ENCODE assay signal across 9 mouse cellular contexts in the genomic region with DNA sequence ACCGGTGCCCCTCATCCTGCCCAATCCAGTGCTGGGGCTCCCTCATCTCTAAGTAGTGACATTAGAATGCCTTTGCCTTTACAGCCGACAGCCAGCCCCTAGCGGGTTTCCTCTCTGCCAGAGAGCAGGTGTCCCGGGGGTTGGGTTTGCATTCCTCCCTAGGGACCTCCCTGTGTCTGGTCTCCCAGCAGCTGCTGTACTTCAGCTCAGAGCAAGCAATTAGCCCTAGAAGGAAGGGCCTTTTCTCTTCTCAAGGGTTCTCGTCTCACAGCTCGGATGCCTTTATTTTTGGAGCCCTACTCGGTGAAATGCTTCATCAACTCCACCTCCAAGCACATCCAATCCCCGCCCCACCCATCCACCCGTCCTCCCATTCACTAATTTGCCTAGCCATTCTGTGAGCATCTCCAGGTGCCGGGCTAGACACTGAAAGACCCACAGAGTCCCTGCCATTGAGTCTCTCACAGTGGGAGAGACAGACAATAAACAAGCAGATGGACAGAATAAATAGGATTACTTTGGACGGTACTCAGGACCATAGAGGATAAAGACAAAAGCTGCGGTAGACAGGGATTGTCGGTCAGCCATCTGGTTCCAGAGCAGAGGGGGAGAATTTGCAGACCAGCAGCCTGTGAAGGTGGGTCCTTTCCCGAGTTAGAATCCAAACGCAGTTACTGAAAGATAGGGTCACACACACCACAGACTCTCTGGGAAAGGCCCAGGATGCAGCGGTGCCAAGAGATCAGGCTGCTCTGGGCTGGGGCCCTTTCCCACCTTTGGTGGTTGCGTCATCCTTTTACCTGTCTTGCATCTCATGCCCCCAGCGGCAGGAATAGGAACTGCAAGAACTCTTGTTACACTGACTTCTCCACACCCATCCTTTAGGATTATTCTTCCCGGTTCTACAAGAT. TPM values are rescaled to one million over a fixed set of nuclear protein-coding genes. Genes with fewer than 3 reads are reported as not detected.
DNase-seq lines count a peak whose midpoint lies in the region; ATAC-seq and TF ChIP-seq lines count a peak whose summit lies in the region.
"Had no signal": no experiment of that assay in that cellular context is flagged by ENCODE, and none has a peak within 500 bp of the region (broad histone marks: within the 10 kb centered on the region; RNA-seq: fewer than 3 reads in every experiment).

No protein-coding gene starts in this region.

- TF ChIP-seq CTCF in Patski (IDR thresholded peaks at IDR 0.05), result peak; percentile 77
- TF ChIP-seq CTCF in lung, adult 2 months (IDR thresholded peaks at IDR 0.05; ENCODE audit: insufficient read depth, low read length), result peak; percentile 60

- no peak overlapping the region for H3K4me2 ChIP-seq in hindbrain, embryonic 11.5 days (replicated peaks; ENCODE audit: low read depth, low read length)
- H3K4me2 ChIP-seq: embryonic facial prominence, embryonic 13.5 days had no signal

- 30% methylated on average over 19 of the region's 19 CpGs for WGBS in hindbrain, embryonic 11.5 days
- WGBS in lung, adult 2 months, result 48% methylated on average over 19 of the region's 19 CpGs

- no peaks in the 10 kb centered on the region for H3K36me3 ChIP-seq in hindbrain, embryonic 11.5 days (ENCODE audit: control insufficient read depth, insufficient read depth, low read length)
- H3K36me3 ChIP-seq: embryonic facial prominence, embryonic 13.5 days had no signal

- H3K27me3 ChIP-seq in Patski, result no peaks in the 10 kb centered on the region
- no peaks in the 10 kb centered on the region for H3K27me3 ChIP-seq in hindbrain, embryonic 11.5 days (ENCODE audit: control insufficient read depth, insufficient read depth, low read length)
- H3K27me3 ChIP-seq: embryonic facial prominence, embryonic 13.5 days had no signal

- DNase-seq in layer of hippocampus, adult 11-12 months (ENCODE audit: low spot score), result peak; percentile 72
- DNase-seq in layer of hippocampus, postnatal 14 days (ENCODE audit: low spot score in 2 of 2), result no peak
- no peak for DNase-seq in Patski (ENCODE audit: low read depth, low spot score)
- peak; percentile 72 for DNase-seq in embryo, embryonic 10 days (ENCODE audit: low spot score)
- DNase-seq in hindbrain, embryonic 11.5 days (ENCODE audit: low spot score), result peak; percentile 68
- peak; percentile 44 for DNase-seq in lung, adult 2 months
- DNase-seq in right cerebral cortex, postnatal 4 days, result peak; percentile 59
- DNase-seq in ovary, postnatal 36 days (ENCODE audit: low spot score), result no peak

- TF ChIP-seq POLR2A in lung, adult 2 months (IDR thresholded peaks at IDR 0.05; ENCODE audit: borderline replicate concordance, extremely low read depth, low read depth, low read length), result no peak

- no peaks in the 10 kb centered on the region for H3K4me1 ChIP-seq in hindbrain, embryonic 11.5 days (replicated peaks; ENCODE audit: control insufficient read depth, insufficient read depth, low read length)
- no peaks in the 10 kb centered on the region for H3K4me1 ChIP-seq in lung, adult 2 months (ENCODE audit: control insufficient read depth, insufficient read depth, low read length)
- H3K4me1 ChIP-seq: embryonic facial prominence, embryonic 13.5 days had no signal

- in situ Hi-C loops in Patski (cut with MboI; ENCODE audit: low pct_unique_long_range_greater_than_20kb), result no loop called here

- no peak overlapping the region for H3K9ac ChIP-seq in hindbrain, embryonic 11.5 days (ENCODE audit: low read depth, low read length)
- H3K9ac ChIP-seq: embryonic facial prominence, embryonic 13.5 days had no signal

- CTCF ChIA-PET in Patski (lab: Charles Lee), result interaction anchor here (2.5 kb wide), 1 partner anchor 21 kb away, joined by 6 read pairs; no protein-coding TSS in a partner anchor

- POLR2A ChIA-PET in Patski (lab: Charles Lee), result no interaction called here

- H3K4me3 ChIP-seq in hindbrain, embryonic 11.5 days (ENCODE audit: low read depth, low read length), result no peak overlapping the region
- no peak overlapping the region for H3K4me3 ChIP-seq in lung, adult 2 months (replicated peaks; ENCODE audit: extremely low read depth, low read depth, low read length)
- H3K4me3 ChIP-seq: embryonic facial prominence, embryonic 13.5 days had no signal

- ATAC-seq in Patski, result no peak
- 0 out of 2 replicates have a peak, but pooled peaks have one; percentile 17 for ATAC-seq in hindbrain, embryonic 11.5 days (ENCODE audit: low FRiP score)

- 0 out of 2 replicates have a peak overlapping the region, but pooled peaks have one; percentile 11 for H3K27ac ChIP-seq in hindbrain, embryonic 11.5 days (ENCODE audit: low read depth, low read length)
- H3K27ac ChIP-seq: embryonic facial prominence, embryonic 13.5 days had no signal

- H3K9me3 ChIP-seq in hindbrain, embryonic 11.5 days (ENCODE audit: control insufficient read depth, low read length), result no peaks in the 10 kb centered on the region
- H3K9me3 ChIP-seq: embryonic facial prominence, embryonic 13.5 days had no signal

RNA-seq across cellular contexts. Expression of gene Cplx2, which starts 48.5 kb away (rescaled TPM):
- 100 to 1,000 TPM; 818 to 860 TPM for total RNA-seq in layer of hippocampus, postnatal 14 days (2021)
- 14.3 TPM for polyA plus RNA-seq in Patski (2021)
- polyA plus RNA-seq in hindbrain, embryonic 11.5 days (2014; fragmentation: Nextera tagmentation; extraction: Ambion mirVana), result 12.7 and 13.0 TPM in 2 replicates
- 6.1 and 7.0 TPM in 2 replicates for polyA plus RNA-seq in lung, adult 2 months (2012; rRNA removed)

Comparison
In these comparisons a context has a peak if more than half of its experiments do, and no peak if none do; other contexts are left out.
1. DNase-seq: peak in layer of hippocampus, adult 11-12 months (single experiment), embryo, embryonic 10 days (single experiment), hindbrain, embryonic 11.5 days (single experiment), lung, adult 2 months (single experiment) and right cerebral cortex, postnatal 4 days (single experiment); none in layer of hippocampus, postnatal 14 days (0 of 2), Patski (single experiment) and ovary, postnatal 36 days (single experiment).